Mouse (Mus musculus) cortical plate, adult 2 months (tissue): Measurements from ENCODE around the gene Gipc1.

ENCODE experiments used
- CTCF ChIP-seq: fragments of 200-500 bp; IDR thresholded peaks from 2 replicates; pipeline ENCODE4 v1.5.1; 2011; ENCODE audit warnings: mild to moderate bottlenecking, control low read depth, low read length; ENCODE audit not compliant: insufficient read depth; ENCODE audit errors: extremely low read depth
- POLR2A ChIP-seq: fragments of 200-500 bp; IDR thresholded peaks from 2 replicates; pipeline ENCODE4 v1.6.1; 2011; ENCODE audit warnings: mild to moderate bottlenecking, low read length, control low read depth; ENCODE audit not compliant: insufficient read depth; ENCODE audit errors: extremely low read depth

GRCm38 (mm10) chr8:83653662-83654017 is 1.2 kb downstream of the Gipc1 start:
- TF ChIP-seq POLR2A (no peak), CTCF (no peak)
